Mouse (Mus musculus): Measurements from ENCODE around the gene Actrt2. TPM values are rescaled to one million over a fixed set of nuclear protein-coding genes. Genes with fewer than 3 reads are reported as not detected.

Actrt2 gene
- total RNA-seq, 2 experiments from 2014 or later = not detected

DNA sequence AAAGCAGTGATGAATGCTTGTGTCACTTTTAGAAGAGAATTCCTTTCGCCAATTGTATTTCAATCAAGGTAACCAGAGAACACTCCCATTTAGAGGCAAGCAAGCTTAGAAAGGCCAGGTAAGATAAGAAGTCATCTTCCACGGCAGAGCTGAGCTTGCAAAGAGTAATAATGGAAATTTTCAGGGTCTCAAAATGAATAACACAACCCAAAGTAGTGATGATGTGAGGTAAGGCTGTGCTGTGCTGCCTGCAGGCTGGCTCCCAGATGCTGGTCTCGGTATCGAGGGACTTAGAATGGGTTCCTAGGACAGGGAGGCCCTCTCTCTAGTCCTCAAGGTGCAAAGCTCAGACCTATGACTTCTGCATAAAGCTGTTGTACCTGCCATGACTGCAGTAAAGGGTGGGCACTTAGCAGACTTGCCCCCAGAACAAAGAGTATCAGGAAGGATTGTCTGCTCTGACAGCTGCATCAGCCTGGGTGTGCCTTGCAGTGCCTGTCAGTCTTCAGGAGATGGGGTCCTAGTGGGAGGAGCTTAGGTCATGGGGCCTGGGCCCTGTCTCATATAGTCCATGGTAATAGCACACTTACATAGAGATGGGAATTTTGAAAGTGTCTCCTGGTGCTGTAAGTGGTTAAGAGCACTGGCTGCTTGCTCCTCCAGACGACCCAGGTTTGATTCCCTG, 15.5 kb upstream of the Actrt2 start:
- no peak for DNase-seq (ENCODE audit: low spot score in 2 of 2)

DNA sequence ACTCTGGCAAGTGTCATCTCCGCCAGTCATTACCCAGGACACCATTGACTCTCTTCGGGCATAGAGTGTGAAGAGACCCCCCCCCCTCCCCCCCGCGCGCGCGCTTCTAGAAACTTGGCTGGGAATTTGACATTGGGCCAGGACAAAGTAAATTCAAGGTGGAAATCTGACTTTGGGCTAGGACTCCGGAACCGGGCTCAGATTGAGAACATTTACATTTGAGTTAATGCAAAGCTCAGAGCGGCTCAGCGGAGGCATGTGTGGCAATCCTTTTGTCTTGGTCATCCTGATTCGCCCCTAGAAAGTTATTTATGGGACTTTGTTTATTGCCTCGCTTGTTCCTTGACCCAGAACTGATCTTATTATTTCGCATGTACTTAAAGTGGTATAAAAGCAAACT, 14.6 kb upstream of the Actrt2 start:
- DNase-seq (ENCODE audit: low spot score in 2 of 2) = no peak

DNA sequence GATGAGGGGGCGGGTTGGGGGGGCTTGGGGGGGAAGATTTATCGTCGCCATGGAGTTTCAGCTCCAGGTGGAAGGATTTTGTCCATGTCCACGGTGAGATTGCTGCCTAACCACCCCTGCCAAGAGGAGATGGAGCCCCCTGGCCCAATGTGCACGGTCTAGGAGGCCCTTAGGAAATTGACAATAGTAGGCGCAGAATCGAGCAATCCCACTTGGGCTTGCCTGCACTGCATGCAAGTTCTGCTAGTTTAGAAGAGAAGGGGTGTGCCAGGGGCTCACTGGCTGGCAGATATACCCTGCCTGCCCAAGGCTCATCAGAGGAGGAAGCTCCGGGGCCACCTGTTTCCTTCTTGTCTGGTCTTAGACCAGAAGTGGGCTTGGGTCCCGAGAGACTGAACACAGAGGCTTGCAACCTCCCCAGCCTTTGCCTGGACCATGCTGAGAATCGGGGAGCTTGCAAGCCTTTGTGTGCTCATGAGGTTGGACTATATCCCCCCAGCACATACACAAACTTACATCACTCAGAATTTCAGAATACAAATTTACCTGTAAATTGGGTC, 7.9 kb upstream of the Actrt2 start:
- DNase-seq (ENCODE audit: low spot score in 2 of 2) = no peak

DNA sequence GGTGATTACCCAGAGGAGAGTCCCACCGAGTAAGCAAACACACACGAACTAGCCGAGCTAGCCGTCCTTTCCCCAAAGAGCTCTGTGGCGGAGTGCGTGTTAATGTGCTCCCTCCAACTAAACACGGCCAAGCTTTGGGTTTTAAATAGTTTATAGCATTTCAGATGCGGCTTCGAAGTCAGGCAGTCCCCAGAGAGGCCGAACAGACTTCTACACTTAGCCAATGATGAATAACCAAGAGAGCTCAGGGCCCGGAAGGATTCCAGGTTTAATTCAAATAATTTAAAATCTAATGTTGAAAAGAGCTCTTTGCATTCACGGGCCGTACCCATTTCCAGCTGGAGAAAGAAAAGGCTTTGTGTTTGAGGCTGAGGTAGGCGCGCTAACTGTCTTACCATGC, 7.3 kb upstream of the Actrt2 start:
- DNase-seq (ENCODE audit: low spot score in 2 of 2) = no peak

DNA sequence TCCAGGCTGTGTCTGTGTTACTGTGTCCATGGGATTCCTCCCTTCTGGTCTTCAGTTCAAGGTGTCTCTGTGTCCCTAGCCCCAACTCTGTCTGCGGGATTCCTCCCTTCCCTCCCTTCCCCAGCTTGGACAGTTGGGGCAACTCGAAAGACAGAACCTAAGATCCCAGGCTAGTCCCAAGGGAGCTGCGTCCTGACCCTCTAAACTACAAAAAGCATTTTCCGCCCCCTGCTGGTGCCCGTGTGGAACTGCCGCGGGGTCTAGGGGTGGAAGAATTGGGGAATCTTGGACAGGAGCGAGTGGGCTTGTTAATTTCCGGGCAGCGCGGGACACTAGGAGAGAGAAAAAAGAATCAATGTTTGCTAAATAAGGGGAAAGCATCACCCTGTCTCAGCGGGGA, 6.9 kb upstream of the Actrt2 start:
- DNase-seq (ENCODE audit: low spot score in 2 of 2) = peak; percentile 77 to 80

DNA sequence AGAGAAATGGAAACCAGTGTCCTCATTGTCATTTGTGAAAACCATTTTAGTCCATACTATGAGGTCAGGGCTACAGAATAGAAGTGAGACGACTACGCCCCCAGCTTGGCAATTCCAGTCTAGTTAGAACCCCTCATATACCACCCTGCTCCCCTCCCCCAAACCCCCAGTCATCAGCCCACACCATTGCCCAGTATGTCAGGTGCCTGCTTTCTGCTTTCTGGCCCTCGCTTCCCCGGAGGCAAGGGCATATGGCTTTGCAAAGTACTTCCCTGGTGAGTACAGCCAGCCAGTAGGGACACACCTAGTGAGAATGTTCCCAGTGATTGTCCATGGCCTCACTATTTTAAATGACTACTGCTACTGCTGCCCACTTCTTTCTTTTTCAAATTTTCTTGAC, 6.3 kb upstream of the Actrt2 start:
- no peak for DNase-seq (ENCODE audit: low spot score in 2 of 2)

DNA sequence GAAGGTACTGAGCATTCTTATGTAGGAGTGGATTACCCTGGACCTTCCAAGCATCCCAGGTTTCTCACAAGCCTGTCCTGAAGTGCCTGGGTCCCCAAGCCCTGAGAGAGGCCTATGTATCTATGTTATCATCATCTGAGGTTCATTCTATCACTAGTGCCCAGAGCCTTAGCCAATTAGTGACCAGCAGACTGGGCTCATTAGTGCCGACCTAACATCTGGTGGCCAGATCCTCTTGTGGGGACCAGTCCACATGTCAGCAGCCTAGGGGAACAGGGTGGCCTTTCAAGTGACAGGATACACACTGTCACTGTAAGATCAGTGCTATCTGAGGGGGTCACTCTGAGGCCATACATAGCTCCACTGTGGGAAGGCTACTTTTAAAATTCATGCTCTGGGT, 4.4 kb upstream of the Actrt2 start:
- DNase-seq (ENCODE audit: low spot score in 2 of 2) = no peak

DNA sequence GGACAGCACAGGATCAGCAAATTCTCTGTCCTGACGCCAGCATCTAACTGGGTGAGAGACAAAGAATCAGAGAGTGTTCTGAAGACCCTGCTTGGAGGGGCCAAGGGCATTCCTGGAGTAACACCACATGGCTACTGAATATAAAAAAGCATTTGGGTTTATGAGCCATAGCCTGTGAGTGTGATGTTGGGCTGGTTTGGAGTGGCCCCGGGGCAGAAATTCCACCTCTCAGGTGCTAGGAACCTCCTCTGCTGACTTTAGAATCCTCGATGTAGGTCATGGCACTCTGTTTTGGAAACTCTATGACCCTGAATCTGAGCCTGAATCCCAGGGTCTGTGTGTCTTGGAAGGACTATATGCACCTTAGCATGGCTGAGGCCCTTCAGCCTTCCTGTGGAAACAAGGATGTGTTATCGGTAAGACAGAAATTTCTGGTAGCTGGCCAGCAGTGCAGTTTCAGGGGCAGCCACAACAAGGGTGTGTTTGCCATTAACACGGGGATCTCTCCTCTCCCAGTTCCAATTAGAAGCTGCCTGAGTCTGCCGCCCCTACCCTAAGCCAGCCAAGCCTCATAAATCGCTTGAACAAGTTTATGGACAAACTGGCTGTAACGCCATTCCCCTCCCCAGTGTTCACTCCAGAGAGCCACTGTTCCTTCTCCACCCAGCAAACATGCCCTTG, 3.7 kb upstream of the Actrt2 start:
- DNase-seq (ENCODE audit: low spot score in 2 of 2) = no peak

DNA sequence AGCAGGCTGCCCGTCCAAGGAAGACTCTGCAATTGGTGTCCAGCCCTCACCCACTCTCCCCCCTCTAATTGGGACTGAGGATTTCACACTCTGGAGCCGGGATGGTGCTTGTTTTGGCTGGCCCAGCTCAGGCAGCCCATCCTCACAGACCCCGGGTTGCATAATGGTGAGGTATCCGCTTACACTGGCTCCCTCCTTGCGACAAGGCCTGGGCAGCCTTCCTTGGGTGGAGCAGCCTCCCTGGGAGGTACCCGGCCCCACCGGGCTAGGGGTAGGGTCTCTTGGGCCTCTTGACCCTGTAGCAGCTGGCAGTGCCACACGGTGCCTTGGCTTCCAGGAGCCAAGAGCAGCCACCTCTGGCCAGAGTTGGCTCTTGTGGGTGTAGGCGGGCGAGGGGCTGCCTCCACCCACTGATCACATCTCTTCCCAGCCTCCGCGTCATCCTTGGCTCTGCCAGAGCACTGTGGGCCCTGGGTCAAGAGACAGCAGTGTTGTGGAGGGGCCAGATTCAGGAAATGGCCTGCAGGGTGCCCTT, 4.9 kb downstream of the Actrt2 start:
- no peak for DNase-seq (ENCODE audit: low spot score in 2 of 2)

DNA sequence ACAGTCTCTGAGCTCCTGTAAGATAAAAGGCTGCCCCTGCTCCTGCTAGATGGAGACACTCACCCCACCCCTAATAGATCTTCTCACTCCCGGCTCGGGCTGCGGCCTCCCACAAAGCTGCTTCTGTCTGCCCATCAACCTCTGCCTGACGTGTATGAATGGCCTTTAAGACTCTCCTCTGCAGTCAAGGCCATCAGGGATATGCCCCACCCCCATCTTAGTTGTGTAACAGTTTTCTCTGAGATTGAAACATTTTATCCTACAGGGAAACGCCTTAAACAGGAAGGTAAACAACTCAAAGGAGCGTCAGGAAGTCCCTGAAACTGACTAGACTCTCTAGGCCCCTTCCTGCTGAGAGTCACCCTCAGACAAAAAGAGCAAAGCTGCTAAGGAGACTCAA, 6.4 kb downstream of the Actrt2 start:
- DNase-seq (ENCODE audit: low spot score in 2 of 2) = no peak

DNA sequence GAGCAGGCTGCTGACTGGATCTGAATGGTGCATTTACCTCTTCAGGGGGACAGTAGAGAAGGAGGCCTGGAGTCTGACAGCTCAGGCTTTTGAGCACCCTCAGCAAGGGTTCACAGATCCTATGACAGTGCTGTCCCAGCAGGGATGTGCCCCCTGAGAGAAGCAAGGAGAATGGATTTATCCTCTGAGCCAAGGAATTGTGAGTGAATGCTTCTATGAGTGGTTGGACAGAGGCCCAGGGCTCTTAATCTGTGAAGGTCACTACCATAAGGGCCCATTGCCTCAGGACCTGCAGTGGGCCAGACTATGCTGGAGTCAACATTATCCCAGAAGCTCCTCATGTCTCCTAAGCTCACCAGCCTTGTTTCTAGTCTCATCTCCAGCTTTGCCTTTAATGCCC, 7.6 kb downstream of the Actrt2 start:
- no peak for DNase-seq (ENCODE audit: low spot score in 2 of 2)

DNA sequence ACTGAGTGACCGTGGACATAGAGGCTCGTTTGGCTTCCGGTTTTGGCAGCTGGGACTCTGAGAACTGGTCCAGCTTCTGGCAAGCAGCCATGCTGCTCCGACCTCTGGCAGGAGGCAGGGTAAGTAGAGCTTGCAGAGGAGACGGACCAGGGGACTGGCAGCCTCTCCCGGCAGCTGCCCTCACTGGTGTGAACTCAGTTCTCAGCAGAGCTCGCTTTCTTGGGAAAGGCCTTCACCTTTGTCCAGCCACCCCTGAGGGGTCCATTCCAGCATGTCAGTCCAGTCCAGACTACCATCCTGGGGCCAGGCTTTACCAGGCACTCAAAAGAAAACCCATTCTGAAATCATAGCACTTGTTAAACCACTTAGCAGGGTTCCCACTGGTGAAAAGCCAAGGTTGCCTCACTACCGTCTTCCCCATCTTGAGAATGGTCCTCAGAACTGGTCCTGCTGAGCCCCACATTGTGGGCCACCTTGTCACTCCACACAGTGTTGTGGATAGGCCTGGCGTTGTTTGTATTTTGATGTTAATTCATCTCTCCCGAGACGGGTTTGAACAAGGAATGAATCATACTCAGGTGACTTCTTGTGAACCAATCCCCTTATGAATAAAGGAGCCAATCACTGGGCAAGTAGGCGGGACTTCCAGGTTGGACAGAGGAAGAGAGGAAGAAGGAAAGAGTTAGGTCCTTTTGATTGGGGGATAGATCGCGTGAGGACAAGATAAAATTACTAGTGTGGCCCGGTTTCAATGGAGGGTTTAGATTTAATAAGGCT, 12.3 kb downstream of the Actrt2 start:
- DNase-seq (ENCODE audit: low spot score in 2 of 2) = peak; percentile 54 to 70

DNA sequence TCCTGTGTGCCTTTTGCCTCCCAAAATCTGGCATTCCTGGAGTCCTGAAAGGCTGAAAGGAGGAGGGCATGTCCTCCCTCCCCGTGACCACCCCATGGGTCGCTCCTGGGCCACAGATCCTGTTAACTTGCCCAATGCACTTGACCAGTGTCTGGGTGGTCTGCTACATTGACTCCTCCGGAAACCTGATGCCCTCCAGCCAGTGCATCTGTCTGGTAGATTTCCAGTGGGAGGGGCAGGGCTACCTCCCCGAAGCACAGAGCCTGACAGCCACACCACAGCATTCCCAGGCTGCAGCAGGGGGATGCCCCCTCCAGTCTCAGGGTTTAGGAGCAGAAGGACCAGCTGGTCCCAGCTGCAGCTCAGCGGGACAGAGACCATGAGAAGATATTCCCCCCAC, 15.2 kb downstream of the Actrt2 start:
- no peak for DNase-seq (ENCODE audit: low spot score in 2 of 2)

DNA sequence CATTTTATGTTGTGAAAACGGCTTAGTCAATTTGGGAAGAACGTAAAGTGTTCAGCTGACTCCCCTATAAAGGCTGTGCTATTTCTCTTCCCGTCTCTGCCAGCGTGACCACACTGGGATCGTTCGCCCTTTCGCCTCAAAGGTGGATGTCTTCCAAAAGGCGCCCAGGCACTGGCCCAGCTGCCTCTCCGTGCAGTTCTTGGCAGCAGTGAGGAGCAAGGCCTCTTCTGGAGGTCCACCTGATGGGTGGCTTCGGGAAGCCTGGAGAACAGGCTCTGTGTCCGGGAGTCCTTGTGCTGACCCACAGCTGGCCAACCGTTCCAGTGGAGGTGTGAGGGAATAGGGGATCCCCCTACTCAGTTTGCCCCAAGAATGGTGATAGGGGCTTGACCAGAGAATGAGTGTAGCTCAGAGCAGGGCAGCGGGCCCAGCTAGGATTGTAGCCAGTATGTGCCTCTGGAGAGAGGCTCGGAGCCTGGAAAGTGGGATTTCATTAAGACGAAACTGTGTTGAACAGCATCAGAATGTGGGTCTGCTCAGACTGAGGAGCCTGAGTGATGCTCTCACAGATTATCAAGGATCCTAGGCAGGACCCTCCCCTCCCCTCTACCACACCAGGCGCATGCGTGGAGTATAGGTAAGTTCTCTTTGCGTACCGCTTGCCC, 18.5 kb downstream of the Actrt2 start:
- peak in 1 of 2 experiments; percentile 64 for DNase-seq (ENCODE audit: low spot score in 2 of 2)

DNA sequence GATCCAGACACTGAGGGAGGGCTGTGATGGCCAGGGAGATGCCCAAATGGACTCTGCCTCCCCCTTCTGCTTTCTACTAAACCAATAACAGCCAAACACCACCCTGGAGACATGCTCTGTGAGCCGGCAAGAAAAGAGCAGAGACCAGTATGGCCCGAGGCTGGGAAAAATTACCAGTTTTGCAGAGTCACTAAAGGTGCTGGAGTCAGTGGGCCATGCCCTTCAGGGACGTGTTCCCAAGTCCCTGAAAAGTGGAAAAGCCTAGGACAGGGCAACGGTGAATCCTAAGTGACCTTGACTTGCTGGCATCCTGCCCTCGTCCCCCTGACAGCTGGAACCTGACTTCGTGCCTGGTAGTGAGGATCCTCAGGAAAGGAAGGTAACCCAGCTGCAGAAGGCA, 25.2 kb downstream of the Actrt2 start:
- DNase-seq (ENCODE audit: low spot score in 2 of 2) = no peak

DNA sequence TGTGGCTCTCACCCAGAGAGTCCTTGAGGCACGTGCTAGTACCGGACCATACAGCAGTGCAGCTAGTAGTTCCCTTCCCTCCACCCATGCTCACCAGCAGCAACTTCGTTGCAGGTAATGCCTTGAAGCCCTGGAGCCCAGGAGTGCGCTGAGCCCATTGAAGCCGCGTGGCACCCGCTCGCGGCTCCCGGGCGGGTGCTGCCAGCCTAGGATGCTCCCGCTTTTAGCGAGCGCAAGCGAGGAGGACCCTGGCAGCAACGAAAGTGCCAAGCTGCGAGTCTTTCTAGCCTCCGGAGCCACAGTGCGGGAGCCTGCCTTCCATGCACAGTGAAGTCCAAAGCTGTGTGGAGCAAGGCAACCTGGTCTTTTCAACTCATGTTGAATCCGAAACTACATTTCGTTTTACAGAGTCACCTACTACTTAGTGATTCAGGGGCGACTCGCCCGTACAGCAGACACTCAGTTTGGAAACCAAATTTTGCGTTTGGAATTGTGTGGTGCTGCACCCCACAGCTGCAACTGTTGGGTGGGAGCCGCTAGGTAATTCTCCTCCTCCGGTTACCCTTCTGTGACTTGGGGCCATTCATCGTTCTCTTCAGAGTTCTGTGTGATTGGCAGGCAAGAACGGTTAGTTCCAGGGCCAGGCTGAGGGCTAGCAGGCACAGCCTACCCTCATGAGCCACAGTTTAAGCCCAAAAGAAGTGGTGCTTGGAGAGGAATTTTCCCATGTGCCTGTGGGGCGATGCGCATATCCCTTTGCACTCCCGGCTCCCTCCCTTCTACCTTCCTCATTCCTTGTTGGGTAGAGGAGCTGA, 26.2 kb downstream of the Actrt2 start:
- no peak for DNase-seq (ENCODE audit: low spot score in 2 of 2)

DNA sequence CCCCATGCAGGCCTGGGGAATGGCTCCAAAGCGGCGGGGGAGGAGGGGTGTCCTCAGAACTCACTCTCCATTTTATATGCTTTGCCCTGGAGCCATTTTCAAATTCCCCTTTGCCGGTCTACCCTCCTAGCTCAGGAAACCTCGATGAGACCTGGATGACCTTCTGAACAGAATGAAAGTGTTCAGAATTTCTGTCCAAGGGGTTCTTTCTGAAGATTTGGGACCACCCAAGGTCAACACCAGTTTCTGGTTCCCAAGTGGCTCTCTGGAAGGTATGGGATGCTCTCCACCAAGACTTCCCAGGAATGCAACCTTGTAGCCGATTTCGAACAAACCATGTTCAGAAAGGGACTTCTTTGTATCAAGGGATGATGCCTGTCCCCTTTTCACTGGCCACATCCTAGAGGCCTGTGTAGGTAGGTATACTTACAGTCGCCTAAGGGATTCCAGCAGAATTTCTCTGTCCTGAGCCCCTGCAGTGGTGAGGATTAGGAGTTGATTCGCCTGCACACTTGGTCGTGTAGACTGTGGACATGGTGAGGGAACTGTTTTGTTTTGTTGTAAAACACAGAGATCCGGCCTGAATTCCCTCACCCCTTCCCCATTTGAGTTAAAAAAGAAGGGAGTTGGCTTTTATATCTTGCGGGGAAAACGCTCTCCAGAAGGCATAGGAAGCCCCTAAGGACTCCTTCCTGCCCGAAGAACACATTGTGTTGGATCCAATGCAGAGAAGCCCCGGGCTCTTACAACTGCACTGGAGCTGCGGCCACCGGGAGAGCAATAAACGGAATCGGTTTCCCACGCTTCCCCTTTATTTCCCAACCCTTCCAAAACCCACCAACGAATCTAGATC, 27.0 kb downstream of the Actrt2 start:
- no peak for DNase-seq (ENCODE audit: low spot score in 2 of 2)

DNA sequence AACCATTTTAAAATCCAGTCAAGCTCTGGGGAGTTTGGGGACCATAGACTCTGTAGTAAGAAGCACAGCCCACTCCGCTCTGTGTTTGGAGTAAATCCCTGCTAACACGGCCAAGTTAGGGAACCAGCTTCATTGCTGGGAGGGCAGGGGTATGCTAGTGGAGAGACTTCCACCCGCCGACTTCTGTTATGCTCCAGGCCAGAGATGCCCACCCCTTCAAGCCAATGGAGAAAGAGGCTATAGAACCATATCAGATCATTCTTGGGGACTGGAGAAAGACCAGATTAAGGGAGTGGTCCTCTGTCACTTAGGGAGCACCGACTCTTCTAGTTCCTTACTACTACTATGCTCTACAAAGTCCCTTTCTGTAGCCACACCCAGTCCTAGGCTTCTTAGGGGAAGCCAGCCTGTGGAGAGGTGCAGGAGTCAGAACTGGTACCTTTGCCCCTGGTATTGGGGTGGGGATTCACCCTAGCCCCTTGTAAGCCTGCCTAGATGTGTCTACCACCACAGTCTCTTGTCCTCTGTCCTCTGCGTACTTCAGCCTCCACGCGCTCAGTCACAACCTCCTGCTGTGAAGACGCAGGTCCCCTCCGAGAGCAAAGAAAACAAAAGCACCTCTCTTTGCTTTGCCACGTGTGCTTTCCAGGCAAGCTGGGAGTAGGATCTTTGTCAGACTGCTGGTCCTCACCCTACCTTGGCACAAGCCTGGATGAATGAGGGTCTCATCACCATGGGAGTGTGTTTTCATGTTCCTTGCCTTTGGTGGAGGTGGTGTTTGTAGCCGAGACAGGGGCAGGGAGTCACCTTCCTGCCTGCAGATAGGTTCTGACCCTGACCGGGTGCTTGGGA, 27.9 kb downstream of the Actrt2 start:
- no peak for DNase-seq (ENCODE audit: low spot score in 2 of 2)

DNA sequence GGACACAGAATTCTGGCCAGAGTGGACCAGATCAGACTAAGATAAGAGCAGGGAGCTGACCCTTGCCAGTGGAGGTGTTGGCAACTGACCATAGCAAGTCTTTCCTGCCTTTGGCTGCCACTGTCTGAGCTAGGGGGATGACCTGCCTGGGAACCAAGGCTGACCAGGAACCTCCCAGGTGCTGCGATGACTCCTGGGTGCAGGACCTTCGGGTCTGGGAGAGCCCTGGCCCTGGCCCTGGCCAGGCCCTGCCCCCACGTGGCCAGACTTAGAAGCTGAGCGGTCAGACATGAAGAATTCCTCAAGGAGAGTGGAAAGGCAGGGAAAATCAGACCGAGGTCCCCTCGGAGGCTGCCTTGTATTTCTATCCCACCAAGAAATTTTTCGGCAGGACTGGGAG, 28.5 kb downstream of the Actrt2 start:
- no peak for DNase-seq (ENCODE audit: low spot score in 2 of 2)
